Mouse (Mus musculus) stomach, postnatal 0 days (tissue): ENCODE data around the gene Hpse2.

ENCODE experiments used
- CTCF ChIP-seq: IDR thresholded peaks from 2 replicates; pipeline ENCODE4 v1.5.1; 2016; ENCODE audit warnings: antibody characterized with exemption, low read depth, mild to moderate bottlenecking, moderate library complexity
- EP300 ChIP-seq: optimal IDR thresholded peaks from 2 replicates; pipeline ENCODE3; 2016; ENCODE audit warnings: antibody characterized with exemption

GRCm38 (mm10) chr19:43385451-43385850, 2.7 kb downstream of the Hpse2 start:
- TF ChIP-seq CTCF: no peak
- no peak for TF ChIP-seq EP300
